Mouse (Mus musculus) midbrain, postnatal 0 days (tissue): ENCODE measurements around the gene Cxcl10. TPM values are rescaled to one million over a fixed set of nuclear protein-coding genes. Genes with fewer than 3 reads are reported as not detected.

Source experiments
- ATAC-seq: fragments of 200-750 bp; cut with Nextera tagmentation; 2 replicates; pipeline ENCODE4 v1.8.0; 2017; ENCODE audit warnings: moderate number of reproducible peaks, mild to moderate bottlenecking, moderate TSS enrichment, moderate library complexity; ENCODE audit not compliant: low FRiP score
- DNase-seq: peaks from one replicate; pipeline ENCODE4 v3.0.0-alpha.2; 2015; ENCODE audit warnings: low spot score
- H3K27ac ChIP-seq: fragments of 300-500 bp; sonication (generic); 2 replicates; pipeline ENCODE4 v1.5.1; 2014; ENCODE audit warnings: low read depth, mild to moderate bottlenecking, low read length, mixed read lengths
- H3K27me3 ChIP-seq: fragments of 300-500 bp; sonication (generic); 2 replicates; pipeline ENCODE4 v1.6.1; 2014; ENCODE audit warnings: low read length, control low read depth, mixed read lengths; ENCODE audit not compliant: insufficient read depth
- H3K36me3 ChIP-seq: fragments of 300-500 bp; sonication (generic); 2 replicates; pipeline ENCODE4 v1.6.1; 2014; ENCODE audit warnings: low read length, control low read depth, mixed read lengths; ENCODE audit not compliant: insufficient read depth
- H3K4me1 ChIP-seq: fragments of 300-500 bp; sonication (generic); 2 replicates; pipeline ENCODE4 v1.6.1; 2014; ENCODE audit warnings: mild to moderate bottlenecking, control low read depth, antibody characterized with exemption, low read length, mixed read lengths; ENCODE audit not compliant: insufficient read depth
- H3K4me2 ChIP-seq: fragments of 300-500 bp; sonication (generic); 2 replicates; pipeline ENCODE4 v1.6.1; 2014; ENCODE audit warnings: low read depth, mild to moderate bottlenecking, low read length, mixed read lengths; ENCODE audit not compliant: poor library complexity, severe bottlenecking
- H3K4me3 ChIP-seq: fragments of 300-500 bp; sonication (generic); 2 replicates; pipeline ENCODE4 v1.5.1; 2014; ENCODE audit warnings: low read depth, mild to moderate bottlenecking, low read length, moderate library complexity
- H3K9ac ChIP-seq: fragments of 300-500 bp; sonication (generic); replicated peaks from 2 replicates; pipeline ENCODE4 v1.6.1; 2014; ENCODE audit warnings: mild to moderate bottlenecking, low read length, moderate library complexity, mixed read lengths; ENCODE audit not compliant: poor library complexity, severe bottlenecking
- H3K9me3 ChIP-seq: fragments of 300-500 bp; sonication (generic); 2 replicates; pipeline ENCODE4 v1.6.1; 2016; ENCODE audit warnings: low read length, control low read depth
- CTCF ChIP-seq: IDR thresholded peaks from 2 replicates; pipeline ENCODE4 v1.5.1; 2016; ENCODE audit warnings: antibody characterized with exemption, mild to moderate bottlenecking
- WGBS: fragments of 180-500 bp; shearing (Covaris S2); extraction: QIAGEN DNeasy Blood & Tissue Kit; methylation state at CpG from one replicate; pipeline ENCODE4 v1.1.7; 2014; 5-methylcytosine and 5-hydroxymethylcytosine counted together
- polyA plus RNA-seq: library from polyadenylated mRNA; unstranded; fragments of >200 nt; fragmentation: Nextera tagmentation; extraction: Ambion mirVana; gene quantifications from 2 replicates; pipeline ENCODE4 v1.2.1, GENCODE M21; 2015
- total RNA-seq: library from RNA; depleted of rRNA; stranded (reverse); fragments of >200 nt; gene quantifications from 2 replicates; pipeline ENCODE4 v1.2.3, GENCODE M21; 2014

The Cxcl10 gene
- total and polyA plus RNA-seq, 2 experiments from 2014 or later = 0.28 TPM; not detected in 1

- H3K27me3 ChIP-seq = no peaks in the 10 kb centered on the region
- H3K4me2 ChIP-seq = no peak overlapping the region
- no peaks in the 10 kb centered on the region for H3K4me1 ChIP-seq
- no peak for ATAC-seq
- 49% methylated on average over 7 of the region's 7 CpGs for WGBS
- no peak overlapping the region for H3K9ac ChIP-seq
- no peak overlapping the region for H3K27ac ChIP-seq
- H3K9me3 ChIP-seq = no peaks in the 10 kb centered on the region
- no peak for DNase-seq
- no peak overlapping the region for H3K4me3 ChIP-seq
- H3K36me3 ChIP-seq = no peaks in the 10 kb centered on the region
- TF ChIP-seq CTCF = no peak
Measured at GRCm38 (mm10) chr5:92383747-92384146, 35.1 kb upstream of the Cxcl10 start.

- Histone ChIP-seq H3K4me2 (no peak overlapping the region), H3K36me3 (no peaks in the 10 kb centered on the region), H3K4me1 (no peaks in the 10 kb centered on the region), H3K4me3 (no peak overlapping the region), H3K9ac (no peak overlapping the region), H3K9me3 (no peaks in the 10 kb centered on the region), H3K27ac (no peak overlapping the region), H3K27me3 (no peaks in the 10 kb centered on the region)
- 69% methylated on average over 9 of the region's 9 CpGs for WGBS
- TF ChIP-seq CTCF = no peak
- DNase-seq = no peak
- no peak for ATAC-seq
Measured at GRCm38 (mm10) chr5:92382349-92382679, 33.6 kb upstream of the Cxcl10 start.

- H3K4me3 ChIP-seq = no peak overlapping the region
- no peaks in the 10 kb centered on the region for H3K27me3 ChIP-seq
- no peaks in the 10 kb centered on the region for H3K4me1 ChIP-seq
- no peaks in the 10 kb centered on the region for H3K36me3 ChIP-seq
- peak; percentile 90 for DNase-seq
- H3K27ac ChIP-seq = no peak overlapping the region
- H3K9ac ChIP-seq = no peak overlapping the region
- peak; percentile 88 for TF ChIP-seq CTCF
- no peak overlapping the region for H3K4me2 ChIP-seq
- ATAC-seq = peak; percentile 85
- H3K9me3 ChIP-seq = no peaks in the 10 kb centered on the region
- WGBS = 37% methylated on average over 12 of the region's 12 CpGs
Measured at GRCm38 (mm10) chr5:92381550-92382348, 33.1 kb upstream of the Cxcl10 start.

- Histone ChIP-seq H3K36me3 (no peaks in the 10 kb centered on the region), H3K9me3 (no peaks in the 10 kb centered on the region), H3K4me2 (no peak overlapping the region), H3K9ac (no peak overlapping the region), H3K4me3 (no peak overlapping the region), H3K4me1 (no peaks in the 10 kb centered on the region), H3K27ac (no peak overlapping the region), H3K27me3 (no peaks in the 10 kb centered on the region)
- DNase-seq (no peak), ATAC-seq (no peak)
- no peak for TF ChIP-seq CTCF
- 29% methylated on average over 13 of the region's 13 CpGs for WGBS
Measured at GRCm38 (mm10) chr5:92376795-92377405, 28.2 kb upstream of the Cxcl10 start.

- no peaks in the 10 kb centered on the region for H3K9me3 ChIP-seq
- H3K4me2 ChIP-seq = no peak overlapping the region
- H3K4me3 ChIP-seq = no peak overlapping the region
- WGBS = 89% methylated on average over 17 of the region's 17 CpGs
- no peak overlapping the region for H3K9ac ChIP-seq
- TF ChIP-seq CTCF = no peak
- no peak for DNase-seq
- H3K36me3 ChIP-seq = no peaks in the 10 kb centered on the region
- no peak for ATAC-seq
- no peaks in the 10 kb centered on the region for H3K4me1 ChIP-seq
- H3K27ac ChIP-seq = no peak overlapping the region
- no peaks in the 10 kb centered on the region for H3K27me3 ChIP-seq
Measured at GRCm38 (mm10) chr5:92375368-92375767, 26.7 kb upstream of the Cxcl10 start.

GRCm38 (mm10) chr5:92374721-92375142, 26.0 kb upstream of the Cxcl10 start:
- no peak overlapping the region for H3K9ac ChIP-seq
- H3K4me2 ChIP-seq = no peak overlapping the region
- TF ChIP-seq CTCF = no peak
- 80% methylated on average over 6 of the region's 6 CpGs for WGBS
- no peaks in the 10 kb centered on the region for H3K9me3 ChIP-seq
- no peak overlapping the region for H3K27ac ChIP-seq
- H3K27me3 ChIP-seq = no peaks in the 10 kb centered on the region
- ATAC-seq (no peak), DNase-seq (no peak)
- H3K4me3 ChIP-seq = no peak overlapping the region
- no peaks in the 10 kb centered on the region for H3K4me1 ChIP-seq
- no peaks in the 10 kb centered on the region for H3K36me3 ChIP-seq
